Mouse (Mus musculus): Measurements from ENCODE around the gene Kdm4c. TPM values are rescaled to one million over a fixed set of nuclear protein-coding genes. Genes with fewer than 3 reads are reported as not detected.
A peak's percentile ranks its signal among the peaks of the same experiment; 100 is the strongest.
"Not testable (repeated sequence)": the region's sequence is repeated elsewhere in the genome, so short reads cannot be mapped to it uniquely, and the experiment has no call there.

Kdm4c gene
- polyA plus RNA-seq, 1 experiment, result 3.2 TPM

GRCm38 (mm10) chr4:74396562-74396961, 154.3 kb downstream of the Kdm4c start:
- H3K4me1 ChIP-seq (ENCODE audit: control insufficient read depth, insufficient read depth, low read length), result no peaks in the 10 kb centered on the region
- 77% methylated on average over 5 of the region's 5 CpGs for WGBS
- H3K4me3 ChIP-seq (replicated peaks; ENCODE audit: extremely low read depth, low read depth, low read length), result no peak overlapping the region
- peak; percentile 13 for DNase-seq
- no peak for TF ChIP-seq CTCF (IDR thresholded peaks at IDR 0.05; ENCODE audit: insufficient read depth, low read length)

DNA sequence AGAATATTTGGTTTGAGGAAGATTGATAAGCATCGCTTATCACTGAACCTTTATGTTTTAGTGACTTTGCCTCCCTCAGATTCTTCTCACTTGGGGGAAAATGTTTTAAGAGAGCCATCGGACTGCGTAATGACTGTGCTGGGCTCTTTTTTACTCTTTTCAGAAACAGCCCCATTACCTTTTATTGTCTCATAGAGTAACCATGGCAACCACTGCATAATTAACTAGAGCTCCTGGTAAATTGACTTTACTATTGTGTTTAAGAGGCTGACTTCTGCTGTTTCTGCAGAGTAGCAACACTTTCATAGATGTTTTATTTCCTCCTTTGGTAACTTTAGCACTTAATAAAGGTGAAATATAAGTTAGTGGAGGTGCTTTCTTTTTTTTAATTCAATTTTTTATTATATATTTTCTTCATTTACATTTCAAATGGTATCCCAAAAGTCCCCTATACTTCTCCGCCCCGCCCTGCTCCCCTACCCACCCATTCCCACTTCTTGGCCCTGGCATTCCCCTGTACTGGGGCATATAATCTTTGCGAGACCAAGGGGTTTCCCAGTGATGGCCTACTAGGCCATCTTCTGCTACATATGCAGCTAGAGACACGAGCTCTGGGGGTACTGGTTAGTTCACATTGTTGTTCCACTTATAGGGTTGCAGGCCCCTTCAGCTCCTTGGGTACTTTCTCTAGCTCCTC, 159.5 kb downstream of the Kdm4c start:
- 95% methylated on average over 7 of the region's 7 CpGs for WGBS
- not testable (repeated sequence) for H3K4me3 ChIP-seq (replicated peaks; ENCODE audit: extremely low read depth, low read depth, low read length); H3K4me1 ChIP-seq (ENCODE audit: control insufficient read depth, insufficient read depth, low read length); DNase-seq

DNA sequence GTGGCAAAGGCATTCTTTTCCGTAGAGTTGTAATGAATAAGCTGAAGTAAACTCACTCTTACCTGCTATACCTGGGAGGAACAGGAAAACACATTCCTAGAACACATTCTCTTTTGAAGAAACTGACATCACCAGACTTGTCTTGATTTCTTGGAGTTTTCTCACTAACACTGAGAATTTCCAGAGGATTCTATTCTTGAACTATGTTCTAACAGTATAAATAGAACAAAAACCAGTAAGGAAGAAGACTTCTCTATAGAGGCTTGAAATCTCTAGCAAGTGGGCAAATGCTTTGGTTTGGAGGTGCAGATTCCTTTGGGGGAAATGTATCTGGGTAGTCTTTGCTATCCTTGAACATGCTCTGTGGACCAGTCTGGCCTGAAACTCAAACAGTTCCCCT, 166.4 kb downstream of the Kdm4c start:
- TF ChIP-seq CTCF (IDR thresholded peaks at IDR 0.05; ENCODE audit: insufficient read depth, low read length) (no peak), POLR2A (IDR thresholded peaks at IDR 0.05; ENCODE audit: borderline replicate concordance, extremely low read depth, low read depth, low read length) (no peak)
- Histone ChIP-seq H3K4me1 (ENCODE audit: control insufficient read depth, insufficient read depth, low read length) (no peaks in the 10 kb centered on the region), H3K4me3 (replicated peaks; ENCODE audit: extremely low read depth, low read depth, low read length) (no peak overlapping the region)
- WGBS, result 82% methylated on average over 1 of the region's 1 CpGs
- DNase-seq, result no peak

GRCm38 (mm10) chr4:74419794-74420193, 177.5 kb downstream of the Kdm4c start:
- H3K4me1 ChIP-seq (ENCODE audit: control insufficient read depth, insufficient read depth, low read length), result no peaks in the 10 kb centered on the region
- H3K4me3 ChIP-seq (replicated peaks; ENCODE audit: extremely low read depth, low read depth, low read length), result no peak overlapping the region
- WGBS, result 51% methylated on average over 1 of the region's 1 CpGs
- TF ChIP-seq POLR2A (IDR thresholded peaks at IDR 0.05; ENCODE audit: borderline replicate concordance, extremely low read depth, low read depth, low read length) (no peak), CTCF (IDR thresholded peaks at IDR 0.05; ENCODE audit: insufficient read depth, low read length) (no peak)
- DNase-seq, result no peak

Other genes starting within 250 kb of the Kdm4c start
- gene Frmd3, start 229.1 kb upstream of the Kdm4c start, polyA plus RNA-seq (2012; rRNA removed), result 0.06 and 0.08 TPM in 2 replicates